11 mouse cellular contexts compared by ENCODE assay signal in the genomic region with DNA sequence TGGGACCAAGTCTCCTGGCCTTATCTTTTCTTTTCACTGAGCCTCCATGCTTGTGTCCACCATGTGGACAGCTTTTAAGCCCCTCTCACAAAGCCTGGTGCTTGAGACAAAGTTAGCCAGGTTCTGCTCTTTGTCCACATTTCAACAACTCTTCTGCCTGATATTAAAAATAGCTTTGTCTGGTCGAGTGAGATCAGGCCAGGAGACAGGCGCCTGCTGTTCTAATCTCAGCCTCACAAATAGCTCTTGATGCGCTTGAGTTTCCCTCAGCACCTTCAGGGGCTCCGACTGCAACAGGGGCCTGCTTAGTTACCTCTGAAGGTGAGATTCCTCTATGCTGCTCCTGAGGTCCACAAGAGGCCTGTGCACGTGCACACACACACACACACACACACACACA. TPM values are rescaled to one million over a fixed set of nuclear protein-coding genes. Genes with fewer than 3 reads are reported as not detected.
DNase-seq lines count a peak whose midpoint lies in the region; ATAC-seq and TF ChIP-seq lines count a peak whose summit lies in the region.
"Had no signal": no experiment of that assay in that cellular context is flagged by ENCODE, and none has a peak within 500 bp of the region (broad histone marks: within the 10 kb centered on the region; RNA-seq: fewer than 3 reads in every experiment).

No protein-coding gene starts in this region.

- H3K36me3 ChIP-seq in forebrain, embryonic 15.5 days = no peaks in the 10 kb centered on the region
- no peaks in the 10 kb centered on the region for H3K36me3 ChIP-seq in hindbrain, embryonic 13.5 days
- H3K36me3 ChIP-seq in midbrain, postnatal 0 days (ENCODE audit: insufficient read depth, low read length) = no peaks in the 10 kb centered on the region

- no peak overlapping the region for H3K4me2 ChIP-seq in forebrain, embryonic 15.5 days (replicated peaks)
- H3K4me2 ChIP-seq in hindbrain, embryonic 13.5 days = peak overlapping the region; percentile 6; the same call in 1 of the 2 replicates
- H3K4me2 ChIP-seq in midbrain, postnatal 0 days (ENCODE audit: low read depth, low read length, poor library complexity, severe bottlenecking) = no peak overlapping the region

- no peak for ATAC-seq in forebrain, embryonic 15.5 days (replicated peaks)
- ATAC-seq in hindbrain, embryonic 13.5 days (ENCODE audit: low FRiP score) = peak; percentile 30
- ATAC-seq in midbrain, postnatal 0 days (ENCODE audit: low FRiP score) = 0 out of 2 replicates have a peak, but pooled peaks have one; percentile 3

- no peaks in the 10 kb centered on the region for H3K27me3 ChIP-seq in forebrain, embryonic 15.5 days
- H3K27me3 ChIP-seq in hindbrain, embryonic 13.5 days = no peaks in the 10 kb centered on the region
- H3K27me3 ChIP-seq in midbrain, postnatal 0 days (ENCODE audit: insufficient read depth, low read length) = no peaks in the 10 kb centered on the region

- H3K4me1 ChIP-seq in forebrain, embryonic 15.5 days = peaks cover 44% of the 10 kb centered on the region
- peaks cover 52% of the 10 kb centered on the region for H3K4me1 ChIP-seq in hindbrain, embryonic 13.5 days (replicated peaks)
- peaks cover 27% of the 10 kb centered on the region for H3K4me1 ChIP-seq in midbrain, postnatal 0 days (ENCODE audit: insufficient read depth, low read length)

- H3K9ac ChIP-seq in forebrain, embryonic 15.5 days (replicated peaks) = no peak overlapping the region
- no peak overlapping the region for H3K9ac ChIP-seq in hindbrain, embryonic 13.5 days
- H3K9ac ChIP-seq in midbrain, postnatal 0 days (replicated peaks; ENCODE audit: low read length, poor library complexity, severe bottlenecking) = no peak overlapping the region

- TF ChIP-seq CTCF in left cerebral cortex, adult 2 months (IDR thresholded peaks at IDR 0.05) = no peak
- no peak for TF ChIP-seq CTCF in midbrain, postnatal 0 days (IDR thresholded peaks at IDR 0.05)

- 0 out of 2 replicates have a peak overlapping the region, but pooled peaks have one; percentile 32 for H3K27ac ChIP-seq in left cerebral cortex, adult 2 months
- H3K27ac ChIP-seq in forebrain, embryonic 15.5 days (replicated peaks) = peak overlapping the region; percentile 92
- H3K27ac ChIP-seq in hindbrain, embryonic 13.5 days = peak overlapping the region; percentile 81
- peak overlapping the region; percentile 74 for H3K27ac ChIP-seq in midbrain, postnatal 0 days (ENCODE audit: low read depth, low read length)

- 9% methylated on average over 4 of the region's 5 CpGs for WGBS in forebrain, embryonic 15.5 days
- WGBS in hindbrain, embryonic 13.5 days = 2% methylated on average over 5 of the region's 5 CpGs
- 8% methylated on average over 5 of the region's 5 CpGs for WGBS in midbrain, postnatal 0 days

- H3K9me3 ChIP-seq in forebrain, embryonic 15.5 days = no peaks in the 10 kb centered on the region
- H3K9me3 ChIP-seq in hindbrain, embryonic 13.5 days = no peaks in the 10 kb centered on the region
- H3K9me3 ChIP-seq in midbrain, postnatal 0 days (ENCODE audit: low read length) = no peaks in the 10 kb centered on the region

- H3K4me3 ChIP-seq in left cerebral cortex, adult 2 months = no peak overlapping the region
- H3K4me3 ChIP-seq in forebrain, embryonic 15.5 days = no peak overlapping the region
- no peak overlapping the region for H3K4me3 ChIP-seq in hindbrain, embryonic 13.5 days
- H3K4me3 ChIP-seq in midbrain, postnatal 0 days (ENCODE audit: low read depth, low read length) = no peak overlapping the region

- DNase-seq in left cerebral cortex, adult 2 months (ENCODE audit: extremely low spot score in 1 of 2, low spot score in 2 of 2) = no peak
- no peak for DNase-seq in left cerebral cortex, adult 18-20 months (ENCODE audit: low spot score in 2 of 2)
- DNase-seq in midbrain, postnatal 0 days (ENCODE audit: low spot score) = peak; percentile 16
- DNase-seq in cerebellum, postnatal 36 days = no peak
- no peak for DNase-seq in layer of hippocampus, postnatal 14 days (ENCODE audit: low spot score in 2 of 2)
- no peak for DNase-seq in left cerebral cortex, adult 11 months (ENCODE audit: low spot score)
- DNase-seq: adrenal gland, postnatal 14 days; kidney, postnatal 14 days; lung, postnatal 36 days had no signal

- intact Hi-C loops in left cerebral cortex, adult 2 months (cut with DNase I) = loop anchor here (1.0 kb wide), 2 partner anchors 51 to 92 kb away; partner anchors contain the start of gene Zfp36l1

RNA-seq across cellular contexts. Expression of gene Zfp36l1, which starts 51.0 kb away (rescaled TPM):
- total RNA-seq in left cerebral cortex, adult 2 months (2021) = 10 to 100 TPM; 32.7 to 39.2 TPM
- total RNA-seq in left cerebral cortex, adult 18-20 months (2021) = 10 to 100 TPM; 43.0 to 53.8 TPM
- polyA plus RNA-seq in forebrain, embryonic 15.5 days (2015; fragmentation: Nextera tagmentation; extraction: Ambion mirVana) = 28.2 and 35.3 TPM in 2 replicates
- polyA plus RNA-seq in hindbrain, embryonic 13.5 days (2015; fragmentation: Nextera tagmentation; extraction: Ambion mirVana) = 44.6 and 53.1 TPM in 2 replicates
- 32.7 and 47.4 TPM in 2 replicates for total RNA-seq in midbrain, postnatal 0 days (2014; rRNA removed)
- 46.3 and 48.5 TPM in 2 replicates for polyA plus RNA-seq in midbrain, postnatal 0 days (2015; fragmentation: Nextera tagmentation; extraction: Ambion mirVana)
- total RNA-seq in layer of hippocampus, postnatal 14 days (2021) = 10 to 100 TPM; 48.3 to 50.3 TPM

Comparison
In these comparisons a context has a peak if more than half of its experiments do, and no peak if none do; other contexts are left out.
1. H3K27ac ChIP-seq: peak in every context shown above with its lines; median percentile 92 in forebrain, embryonic 15.5 days; 81 in hindbrain, embryonic 13.5 days; 74 in midbrain, postnatal 0 days; 32 in left cerebral cortex, adult 2 months.